In the genomic region with DNA sequence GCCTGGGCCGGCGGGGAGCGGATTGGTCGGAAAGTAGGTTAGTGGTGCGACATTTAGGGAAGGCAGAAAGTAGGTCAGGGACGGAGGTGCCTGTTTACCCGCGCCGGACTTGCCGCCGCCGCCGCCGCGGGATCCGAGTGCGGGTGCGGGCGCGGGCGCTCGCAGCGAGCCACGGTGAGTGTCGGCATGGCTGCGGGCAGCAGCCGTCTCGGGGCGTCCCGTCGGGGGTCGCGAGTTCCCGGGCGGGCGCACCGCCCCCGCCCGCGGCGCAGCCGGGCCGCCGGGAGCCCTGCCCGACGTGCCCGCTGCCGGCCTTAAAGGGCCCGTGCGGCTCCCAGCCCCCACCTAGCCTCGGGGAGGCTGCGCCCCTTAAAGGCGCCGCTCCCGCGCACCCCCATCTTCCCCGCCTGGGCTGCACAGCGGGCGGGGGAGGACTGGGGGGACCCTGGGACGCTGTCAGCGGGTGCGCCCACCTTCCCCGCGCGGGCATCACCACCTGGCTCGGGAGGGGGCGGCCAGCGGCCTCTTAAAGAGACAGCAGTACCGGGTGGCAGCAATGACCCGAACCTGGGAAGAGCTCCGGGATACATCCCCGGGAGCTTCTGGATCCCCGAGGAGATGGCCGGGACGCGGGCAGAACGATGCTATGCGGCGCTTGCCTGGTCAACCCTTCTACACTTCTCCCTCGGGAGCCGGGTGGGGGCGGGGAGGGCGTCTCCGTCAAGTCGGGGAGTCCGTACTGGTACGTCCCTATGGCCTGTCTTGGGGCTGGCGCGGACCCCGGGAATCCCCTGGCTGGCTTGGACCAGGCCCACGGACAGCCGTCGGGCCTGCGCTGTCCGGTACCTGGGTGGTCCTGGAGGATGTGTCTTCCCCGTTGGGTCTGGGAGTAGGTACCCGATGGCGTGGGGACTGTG, we compare ENCODE assay signal across 7 mouse cellular contexts. TPM values are rescaled to one million over a fixed set of nuclear protein-coding genes. Genes with fewer than 3 reads are reported as not detected.
DNase-seq lines count a peak whose midpoint lies in the region; ATAC-seq and TF ChIP-seq lines count a peak whose summit lies in the region.

No protein-coding gene starts in this region.

- no peak overlapping the region for H3K27ac ChIP-seq in brown adipose tissue, adult 24 weeks (replicated peaks; ENCODE audit: low read depth, low read length)
- H3K27ac ChIP-seq in hindbrain, embryonic 16.5 days (ENCODE audit: low read depth, low read length), result peak overlapping the region; percentile 95
- peak overlapping the region; percentile 95 for H3K27ac ChIP-seq in left cerebral cortex, adult 2 months

- no peak for DNase-seq in Patski (ENCODE audit: low read depth, low spot score)
- DNase-seq in left cerebral cortex, adult 2 months (ENCODE audit: extremely low spot score in 1 of 2, low spot score in 2 of 2), result peak; percentile 66 to 70
- peak; percentile 37 for DNase-seq in lung, postnatal 25 days (ENCODE audit: low spot score)
- DNase-seq in right cerebral cortex, postnatal 14 days, result peak; percentile 69

- intact Hi-C loops in left cerebral cortex, adult 2 months (cut with DNase I), result loop anchor here (1.0 to 2.0 kb wide), 3 partner anchors 41 to 65 kb away; no protein-coding TSS in a partner anchor

- no peaks in the 10 kb centered on the region for H3K36me3 ChIP-seq in hindbrain, embryonic 16.5 days (ENCODE audit: control insufficient read depth, insufficient read depth, low read length)

- TF ChIP-seq CTCF in Patski (IDR thresholded peaks at IDR 0.05), result no peak
- no peak for TF ChIP-seq CTCF in left cerebral cortex, adult 2 months (IDR thresholded peaks at IDR 0.05)

- ATAC-seq in Patski, result peak; percentile 62
- ATAC-seq in frontal cortex, adult (ENCODE audit: low TSS enrichment), result peak; percentile 32
- peak; percentile 70 for ATAC-seq in hindbrain, embryonic 16.5 days

- H3K9ac ChIP-seq in hindbrain, embryonic 16.5 days (ENCODE audit: low read depth, low read length), result peak overlapping the region; percentile 91

- H3K4me1 ChIP-seq in brown adipose tissue, adult 24 weeks (ENCODE audit: control insufficient read depth, insufficient read depth, insufficient read length, low read length), result peaks cover 14% of the 10 kb centered on the region
- peaks cover 24% of the 10 kb centered on the region for H3K4me1 ChIP-seq in hindbrain, embryonic 16.5 days (ENCODE audit: control insufficient read depth, insufficient read depth, low read depth, low read length)

- peak overlapping the region; percentile 67 for H3K4me2 ChIP-seq in hindbrain, embryonic 16.5 days (ENCODE audit: low read length)

- CTCF ChIA-PET in Patski (lab: Charles Lee), result no interaction called here

- WGBS in hindbrain, embryonic 16.5 days, result under 1% methylated on average over 71 of the region's 98 CpGs

- POLR2A ChIA-PET in Patski (lab: Charles Lee), result interaction anchor here (1.2 kb wide), 1 partner anchor 9 kb away, joined by 3 read pairs; no protein-coding TSS in a partner anchor

- H3K4me3 ChIP-seq in brown adipose tissue, adult 24 weeks (ENCODE audit: insufficient read depth, low read depth, low read length), result peak overlapping the region; percentile 69
- peak overlapping the region; percentile 93 for H3K4me3 ChIP-seq in hindbrain, embryonic 16.5 days (ENCODE audit: low read length)
- peak overlapping the region; percentile 91 for H3K4me3 ChIP-seq in left cerebral cortex, adult 2 months

- no peaks in the 10 kb centered on the region for H3K9me3 ChIP-seq in hindbrain, embryonic 16.5 days (ENCODE audit: control insufficient read depth, low read length)

- H3K27me3 ChIP-seq in Patski, result no peaks in the 10 kb centered on the region
- peaks cover 11% of the 10 kb centered on the region for H3K27me3 ChIP-seq in hindbrain, embryonic 16.5 days (replicated peaks; ENCODE audit: control insufficient read depth, insufficient read depth, low read length)

- in situ Hi-C loops in Patski (cut with MboI; ENCODE audit: low pct_unique_long_range_greater_than_20kb), result loop anchor here (5.0 kb wide), 2 partner anchors 35 to 60 kb away; no protein-coding TSS in a partner anchor

RNA-seq across cellular contexts. Expression of a gene that starts 0.5 kb away (rescaled TPM):
- polyA plus RNA-seq in Patski (2021), result 12.9 TPM
- polyA plus RNA-seq in brown adipose tissue, adult 24 weeks (2012; ENCODE audit: insufficient read depth, insufficient read length, missing spikeins), result 5.0 and 10.8 TPM in 2 replicates
- polyA plus RNA-seq in hindbrain, embryonic 16.5 days (2015; fragmentation: Nextera tagmentation; extraction: Ambion mirVana), result 21.2 and 21.7 TPM in 2 replicates
- total RNA-seq in left cerebral cortex, adult 2 months (2021), result 10 to 100 TPM; 41.6 to 50.4 TPM
